Mouse (Mus musculus) kidney, postnatal 14 days (tissue): ENCODE measurements around the gene Tmem170.

Experiments used
- DNase-seq: peaks from one replicate; pipeline ENCODE4 v3.0.0; 2022; ENCODE audit warnings: mixed read lengths

Gene Tmem170

GRCm38 (mm10) chr8:111876355-111876948 lies at the start of gene Tmem170:
Tmem170 (minus strand) TSS chr8:111876750.
- peak; percentile 99 for DNase-seq

- DNase-seq: no peak
Measured at GRCm38 (mm10) chr8:111924976-111925375, 48.4 kb upstream of the Tmem170 start.

GRCm38 (mm10) chr8:111923383-111923804 lies 46.8 kb upstream of the Tmem170 start:
- peak; percentile 53 for DNase-seq

- no peak for DNase-seq
Measured at GRCm38 (mm10) chr8:111920971-111921370, 44.4 kb upstream of the Tmem170 start.

GRCm38 (mm10) chr8:111919663-111920062 lies 43.1 kb upstream of the Tmem170 start:
- DNase-seq: no peak

- no peak for DNase-seq
Measured at GRCm38 (mm10) chr8:111912860-111913432, 36.4 kb upstream of the Tmem170 start.

DNA sequence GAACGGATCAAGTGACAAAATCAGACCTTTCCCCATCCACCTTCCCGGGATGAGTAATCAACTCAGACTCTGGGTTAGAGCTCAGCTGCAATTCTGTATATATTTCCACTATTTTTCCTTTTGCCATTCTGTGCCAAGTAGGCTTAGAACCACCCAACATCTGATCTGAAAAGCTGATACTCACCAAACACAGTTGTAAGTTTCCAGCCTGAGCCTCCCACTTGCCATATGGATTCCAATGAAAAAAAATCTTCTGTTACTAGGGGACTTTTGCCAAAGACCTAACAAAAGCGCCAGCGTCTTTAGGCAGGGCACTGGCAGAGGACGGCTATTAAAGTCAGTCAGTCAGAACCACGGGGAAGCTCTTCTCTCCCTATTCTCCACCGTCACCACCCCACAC lies 35.0 kb upstream of the Tmem170 start:
- DNase-seq: no peak

DNA sequence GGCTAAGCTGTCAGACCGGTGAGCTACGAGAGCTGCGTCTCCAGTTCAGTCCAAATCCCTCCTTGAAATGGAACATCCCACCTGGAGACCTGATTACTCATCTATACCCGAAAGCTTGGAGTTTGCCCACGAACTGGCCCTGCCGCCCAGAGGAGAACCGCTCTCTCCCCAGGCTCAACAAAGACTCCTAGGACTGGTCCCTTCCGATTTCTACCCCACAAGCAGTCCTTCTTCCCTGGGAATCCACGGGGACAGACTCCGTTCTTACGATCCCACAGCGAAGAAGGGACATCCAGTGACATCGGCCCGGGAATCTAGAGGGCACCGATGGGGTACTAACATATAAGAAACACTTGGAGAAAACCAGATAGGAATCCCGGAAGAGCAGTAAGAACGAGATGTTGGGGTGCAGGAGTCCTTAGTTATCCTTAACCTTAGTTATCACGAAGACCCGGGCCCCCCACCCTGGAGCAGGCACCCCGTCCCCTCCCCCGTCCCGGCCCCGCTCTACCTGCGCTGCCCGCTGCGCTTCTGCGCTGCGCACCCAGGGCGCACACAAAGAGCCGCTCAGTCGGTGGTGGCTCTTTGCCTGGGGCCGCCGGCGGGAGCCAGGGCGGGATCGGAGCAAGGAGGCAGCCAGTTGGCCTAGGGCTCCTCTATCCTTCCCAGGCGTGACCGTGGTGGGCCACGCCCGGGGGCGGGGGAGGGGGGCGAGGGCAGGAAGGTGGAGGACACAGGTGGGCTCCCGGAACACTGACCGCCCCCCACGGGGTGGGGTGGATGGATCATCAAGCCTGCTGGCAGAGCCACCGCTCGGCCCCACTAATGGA lies 33.3 kb upstream of the Tmem170 start, which contains the start of gene Chst5:
Gene Chst5 (minus strand): TSS at position 827 of the 830 bp plus-strand sequence.
- DNase-seq: no peak

DNA sequence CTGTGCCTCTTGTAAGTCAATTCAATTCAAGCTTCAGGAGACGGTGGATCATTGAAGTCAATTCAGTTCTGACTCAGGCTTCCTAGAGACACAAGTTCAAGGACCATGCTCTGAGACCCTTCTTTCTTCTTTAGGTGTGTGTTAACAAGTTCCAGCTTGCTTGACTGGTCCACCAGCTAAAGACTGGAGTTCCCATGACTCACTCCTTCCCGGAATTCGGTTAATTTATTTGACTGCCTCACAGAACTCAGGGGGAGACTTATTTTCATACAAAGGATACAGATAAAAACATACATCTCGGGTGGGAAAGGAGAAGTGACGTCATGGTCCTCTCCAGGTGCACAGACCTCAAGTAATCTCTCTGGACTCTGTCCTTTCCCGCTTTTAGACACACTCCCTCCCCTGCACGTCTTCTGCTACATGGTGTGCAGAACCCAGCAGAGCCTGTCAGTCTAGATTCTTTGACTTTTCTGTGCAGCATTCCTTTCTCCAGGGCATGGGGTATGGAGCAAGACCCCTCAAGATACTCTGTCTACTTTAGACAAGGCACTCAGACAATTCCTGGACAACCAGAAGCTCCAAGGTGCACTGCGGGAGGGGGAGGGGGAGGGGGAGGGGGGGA lies 29.1 kb upstream of the Tmem170 start:
- DNase-seq: no peak

DNA sequence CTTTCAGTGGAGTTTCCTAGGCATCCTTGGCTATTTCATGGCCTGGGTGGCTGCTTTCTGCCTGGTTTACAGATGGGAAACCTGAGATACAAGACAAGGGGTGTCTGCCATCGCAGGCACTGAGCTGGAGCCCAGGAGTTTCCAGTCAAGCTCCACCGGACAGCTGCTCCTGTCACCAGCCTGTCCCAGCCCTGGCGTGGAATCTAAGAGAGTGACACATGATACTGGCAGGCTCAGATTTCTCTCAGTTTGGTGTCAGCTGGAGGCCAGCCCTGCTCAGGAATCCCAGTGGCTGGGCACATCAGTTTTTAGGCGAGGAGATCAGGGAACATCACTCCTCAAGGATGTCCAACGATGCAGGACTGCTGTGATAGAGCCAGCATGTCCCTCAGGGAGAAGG lies 25.5 kb upstream of the Tmem170 start:
- DNase-seq: no peak

DNA sequence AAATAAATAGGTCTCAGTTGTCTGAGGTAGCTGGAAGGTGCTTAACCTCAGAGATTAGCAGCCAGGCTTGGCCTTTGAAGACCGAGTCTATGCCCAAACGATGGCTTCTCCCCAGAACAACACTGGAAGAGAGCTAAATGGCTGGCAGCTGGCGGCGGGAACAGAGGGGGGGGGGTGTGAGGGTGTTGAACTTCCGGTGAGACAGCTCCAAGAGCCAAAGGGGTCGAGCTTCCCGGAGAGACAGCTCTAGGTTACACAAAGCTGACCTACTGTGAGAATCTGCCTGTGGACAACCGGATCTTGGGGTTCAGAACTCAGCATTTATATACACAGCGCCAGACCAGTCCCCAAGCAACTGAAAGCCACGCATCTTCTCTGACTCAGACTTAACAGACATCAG lies 22.0 kb upstream of the Tmem170 start:
- no peak for DNase-seq

DNA sequence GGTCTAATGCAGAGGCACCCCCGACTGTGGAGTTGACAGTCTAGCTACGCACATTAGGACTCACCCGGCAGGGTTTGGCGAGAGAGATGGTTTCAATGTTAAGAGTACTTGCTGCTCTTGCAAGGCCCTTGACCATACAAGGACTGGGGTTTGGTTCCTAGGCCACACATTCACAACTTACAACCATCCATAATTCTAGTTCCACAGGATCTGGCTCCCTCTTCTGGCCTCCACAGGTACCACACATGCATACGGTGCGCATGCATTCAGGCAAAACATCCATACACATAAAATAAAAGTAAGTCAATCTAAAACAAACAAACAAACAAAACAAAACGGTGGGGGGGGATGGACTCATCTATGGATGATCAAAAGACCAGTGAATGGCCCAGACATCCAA lies 18.4 kb upstream of the Tmem170 start:
- DNase-seq: no peak

DNA sequence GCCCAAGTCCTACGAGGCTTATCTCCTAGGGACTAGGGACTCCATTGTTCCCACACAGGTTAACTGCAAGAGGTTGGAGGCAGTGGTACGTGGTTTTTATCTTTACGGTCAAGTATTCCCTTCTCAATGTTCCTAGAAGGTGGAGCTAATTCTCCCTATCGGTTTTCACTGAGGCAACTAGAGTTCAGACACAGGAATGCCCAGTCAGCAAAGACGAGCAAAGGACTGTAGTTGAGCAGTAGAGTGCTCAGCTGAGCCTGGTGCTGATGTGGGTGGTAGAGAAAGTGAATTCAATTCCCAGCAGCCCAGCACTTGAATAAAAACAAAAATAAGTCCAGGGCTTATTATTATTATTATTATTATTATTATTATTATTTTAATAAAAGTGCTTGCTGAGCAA lies 16.1 kb upstream of the Tmem170 start:
- no peak for DNase-seq

DNA sequence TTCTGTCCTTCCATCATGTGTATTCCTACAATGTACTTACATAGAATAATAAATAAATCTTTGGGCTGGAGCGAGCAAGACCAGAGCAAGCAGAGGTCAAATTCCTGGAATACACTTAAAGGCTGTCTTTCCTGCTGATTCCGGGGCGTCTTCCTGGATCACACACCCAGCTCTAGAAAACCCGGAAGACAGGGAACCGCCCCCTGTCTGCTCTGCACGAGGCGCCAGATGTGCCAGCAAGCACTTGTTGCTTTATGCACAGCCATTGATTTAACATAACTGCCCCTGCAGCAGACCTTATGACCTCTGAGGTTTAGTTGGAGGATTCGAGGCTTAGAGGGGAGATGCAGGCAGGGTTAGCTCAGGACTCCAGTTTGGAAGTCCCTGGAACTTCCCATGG lies 15.4 kb upstream of the Tmem170 start:
- DNase-seq: no peak

DNA sequence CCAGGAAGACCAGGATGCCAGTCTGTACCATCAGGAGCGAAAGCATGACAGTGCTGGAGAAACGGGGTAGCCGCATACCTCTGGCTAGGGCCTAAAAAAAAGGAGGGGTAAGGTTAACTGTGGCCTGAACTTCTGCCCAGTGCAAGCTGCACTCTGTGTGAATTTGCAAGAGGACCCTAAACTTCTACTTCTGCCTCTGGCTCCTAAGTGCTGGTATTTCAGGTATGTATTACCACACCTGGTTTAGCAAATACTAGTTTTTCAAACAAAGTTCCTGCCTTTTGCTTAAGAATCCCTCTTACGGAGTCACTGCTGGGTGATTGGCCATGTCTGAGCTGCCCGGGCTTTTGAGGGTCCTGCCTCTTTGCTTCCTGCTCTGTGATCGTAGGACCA lies 14.4 kb upstream of the Tmem170 start:
- DNase-seq: no peak

- no peak for DNase-seq
Measured at GRCm38 (mm10) chr8:111889931-111890910, 13.7 kb upstream of the Tmem170 start.

GRCm38 (mm10) chr8:111888091-111888650 lies 11.6 kb upstream of the Tmem170 start:
- peak; percentile 44 for DNase-seq

GRCm38 (mm10) chr8:111887479-111887878 lies 10.9 kb upstream of the Tmem170 start:
- no peak for DNase-seq

GRCm38 (mm10) chr8:111883615-111884014 lies 7.1 kb upstream of the Tmem170 start:
- no peak for DNase-seq

DNA sequence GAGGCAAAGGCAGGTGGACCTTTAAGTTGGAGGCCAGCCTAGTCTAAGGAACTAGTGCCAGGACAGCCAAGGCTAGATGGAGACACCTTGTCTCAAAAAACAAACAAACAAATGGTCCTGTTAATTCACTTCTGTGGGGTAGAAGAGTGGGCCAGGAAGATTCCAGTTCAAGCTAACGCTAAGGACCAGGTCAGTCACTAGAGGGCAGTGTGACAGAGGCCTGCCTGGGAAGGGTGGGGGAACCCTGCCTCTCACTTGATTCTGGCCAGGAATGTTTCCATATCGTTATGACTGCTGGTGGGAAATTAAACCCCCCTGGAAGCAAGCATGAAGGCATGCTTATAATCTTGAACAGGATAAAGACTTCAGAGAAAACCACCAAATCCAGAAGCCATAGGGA lies 5.0 kb upstream of the Tmem170 start:
- DNase-seq: peak; percentile 51

DNA sequence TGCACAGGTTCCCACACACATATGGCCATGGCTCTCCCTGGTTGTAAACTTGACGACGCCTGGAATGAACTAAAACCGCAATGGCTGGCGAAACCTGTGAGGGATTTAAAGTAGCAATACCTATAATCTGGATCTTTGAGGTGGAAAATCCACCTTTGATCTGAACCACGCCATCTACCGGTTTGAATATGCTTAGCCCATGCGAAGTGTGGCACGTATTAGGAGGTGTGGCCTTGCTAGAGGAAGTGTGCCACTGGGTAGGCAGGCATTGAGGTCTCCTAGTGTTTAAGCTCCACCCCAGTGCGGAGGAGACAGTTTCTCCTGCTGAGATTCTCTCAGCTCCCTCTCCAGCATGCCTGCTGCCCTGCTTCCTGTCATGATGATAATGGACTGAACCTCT lies 1.2 kb upstream of the Tmem170 start:
- no peak for DNase-seq

DNA sequence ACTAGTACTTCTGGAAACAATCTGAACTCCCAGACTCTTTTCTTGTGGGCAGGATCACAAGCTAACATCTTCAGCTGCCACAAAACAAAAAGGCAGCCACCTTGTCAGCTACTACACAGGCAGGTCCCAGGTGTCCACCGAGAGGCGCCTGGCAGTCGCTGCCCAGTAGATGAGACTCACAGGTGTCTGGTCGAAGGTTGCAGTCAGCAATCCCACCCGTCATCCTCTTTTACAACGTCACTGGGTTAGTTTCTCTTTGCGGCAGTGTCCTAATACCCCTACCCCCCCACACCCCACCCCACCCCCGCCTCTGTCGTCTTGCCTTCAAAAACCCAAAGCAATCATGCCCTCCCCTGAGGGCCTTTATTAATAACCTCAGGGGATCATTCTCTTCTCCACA lies 792 bp downstream of the Tmem170 start:
- DNase-seq: peak; percentile 25
